Mouse (Mus musculus): ENCODE results near the gene Pde7b. TPM values are rescaled to one million over a fixed set of nuclear protein-coding genes. Genes with fewer than 3 reads are reported as not detected.

Pde7b gene
- polyA plus RNA-seq, 1 experiment = 25.4 TPM

GRCm38 (mm10) chr10:20408336-20408735, 316.5 kb downstream of the Pde7b start:
- no peak overlapping the region for H3K27ac ChIP-seq (ENCODE audit: insufficient read depth, low read length)
- H3K4me3 ChIP-seq (ENCODE audit: insufficient read depth, low read length) = no peak overlapping the region
- no peaks in the 10 kb centered on the region for H3K4me1 ChIP-seq (ENCODE audit: control insufficient read depth, insufficient read depth, low read length)
- TF ChIP-seq CTCF (IDR thresholded peaks at IDR 0.05; ENCODE audit: extremely low read depth, insufficient read depth, low read length) = no peak
- no peak for TF ChIP-seq POLR2A (IDR thresholded peaks at IDR 0.05; ENCODE audit: extremely low read depth, insufficient read depth, low read length)

- peak; percentile 89 for TF ChIP-seq CTCF (IDR thresholded peaks at IDR 0.05; ENCODE audit: extremely low read depth, insufficient read depth, low read length)
- no peak for TF ChIP-seq POLR2A (IDR thresholded peaks at IDR 0.05; ENCODE audit: extremely low read depth, insufficient read depth, low read length)
- Histone ChIP-seq H3K27ac (ENCODE audit: insufficient read depth, low read length) (no peak overlapping the region), H3K4me1 (ENCODE audit: control insufficient read depth, insufficient read depth, low read length) (no peaks in the 10 kb centered on the region), H3K4me3 (ENCODE audit: insufficient read depth, low read length) (no peak overlapping the region)
Observed at GRCm38 (mm10) chr10:20405471-20405870, 319.4 kb downstream of the Pde7b start.

GRCm38 (mm10) chr10:20402941-20403340, 321.9 kb downstream of the Pde7b start:
- no peak for TF ChIP-seq CTCF (IDR thresholded peaks at IDR 0.05; ENCODE audit: extremely low read depth, insufficient read depth, low read length)
- TF ChIP-seq POLR2A (IDR thresholded peaks at IDR 0.05; ENCODE audit: extremely low read depth, insufficient read depth, low read length) = no peak

GRCm38 (mm10) chr10:20400406-20400805, 324.5 kb downstream of the Pde7b start:
- H3K4me1 ChIP-seq (ENCODE audit: control insufficient read depth, insufficient read depth, low read length) = no peaks in the 10 kb centered on the region
- no peak overlapping the region for H3K4me3 ChIP-seq (ENCODE audit: insufficient read depth, low read length)
- TF ChIP-seq POLR2A (IDR thresholded peaks at IDR 0.05; ENCODE audit: extremely low read depth, insufficient read depth, low read length) (no peak), CTCF (IDR thresholded peaks at IDR 0.05; ENCODE audit: extremely low read depth, insufficient read depth, low read length) (no peak)
- H3K27ac ChIP-seq (ENCODE audit: insufficient read depth, low read length) = no peak overlapping the region

More at GRCm38 (mm10) chr10:20402941-20403340, 321.9 kb downstream of the Pde7b start:
- H3K4me1 ChIP-seq (ENCODE audit: control insufficient read depth, insufficient read depth, low read length) = no peaks in the 10 kb centered on the region
- H3K4me3 ChIP-seq (ENCODE audit: insufficient read depth, low read length) = no peak overlapping the region
- no peak overlapping the region for H3K27ac ChIP-seq (ENCODE audit: insufficient read depth, low read length)

- H3K27ac ChIP-seq (ENCODE audit: insufficient read depth, low read length) = no peak overlapping the region
- H3K4me1 ChIP-seq (ENCODE audit: control insufficient read depth, insufficient read depth, low read length) = no peaks in the 10 kb centered on the region
- TF ChIP-seq CTCF (IDR thresholded peaks at IDR 0.05; ENCODE audit: extremely low read depth, insufficient read depth, low read length) (no peak), POLR2A (IDR thresholded peaks at IDR 0.05; ENCODE audit: extremely low read depth, insufficient read depth, low read length) (no peak)
- no peak overlapping the region for H3K4me3 ChIP-seq (ENCODE audit: insufficient read depth, low read length)
Observed at GRCm38 (mm10) chr10:20398641-20399390, 326.1 kb downstream of the Pde7b start.

- no peak overlapping the region for H3K27ac ChIP-seq (ENCODE audit: insufficient read depth, low read length)
- no peak overlapping the region for H3K4me3 ChIP-seq (ENCODE audit: insufficient read depth, low read length)
- no peak for TF ChIP-seq POLR2A (IDR thresholded peaks at IDR 0.05; ENCODE audit: extremely low read depth, insufficient read depth, low read length)
- TF ChIP-seq CTCF (IDR thresholded peaks at IDR 0.05; ENCODE audit: extremely low read depth, insufficient read depth, low read length) = no peak
- H3K4me1 ChIP-seq (ENCODE audit: control insufficient read depth, insufficient read depth, low read length) = no peaks in the 10 kb centered on the region
Observed at GRCm38 (mm10) chr10:20398224-20398623, 326.7 kb downstream of the Pde7b start.

GRCm38 (mm10) chr10:20395778-20396177, 329.1 kb downstream of the Pde7b start:
- H3K4me1 ChIP-seq (ENCODE audit: control insufficient read depth, insufficient read depth, low read length) = no peaks in the 10 kb centered on the region
- H3K27ac ChIP-seq (ENCODE audit: insufficient read depth, low read length) = no peak overlapping the region
- no peak overlapping the region for H3K4me3 ChIP-seq (ENCODE audit: insufficient read depth, low read length)
- TF ChIP-seq CTCF (IDR thresholded peaks at IDR 0.05; ENCODE audit: extremely low read depth, insufficient read depth, low read length) = no peak
- no peak for TF ChIP-seq POLR2A (IDR thresholded peaks at IDR 0.05; ENCODE audit: extremely low read depth, insufficient read depth, low read length)

- no peaks in the 10 kb centered on the region for H3K4me1 ChIP-seq (ENCODE audit: control insufficient read depth, insufficient read depth, low read length)
- H3K4me3 ChIP-seq (ENCODE audit: insufficient read depth, low read length) = no peak overlapping the region
- TF ChIP-seq POLR2A (IDR thresholded peaks at IDR 0.05; ENCODE audit: extremely low read depth, insufficient read depth, low read length) = no peak
- no peak for TF ChIP-seq CTCF (IDR thresholded peaks at IDR 0.05; ENCODE audit: extremely low read depth, insufficient read depth, low read length)
- no peak overlapping the region for H3K27ac ChIP-seq (ENCODE audit: insufficient read depth, low read length)
Observed at GRCm38 (mm10) chr10:20394815-20395214, 330.1 kb downstream of the Pde7b start.

GRCm38 (mm10) chr10:20390568-20390967, 334.3 kb downstream of the Pde7b start:
- Histone ChIP-seq H3K27ac (ENCODE audit: insufficient read depth, low read length) (no peak overlapping the region), H3K4me3 (ENCODE audit: insufficient read depth, low read length) (no peak overlapping the region), H3K4me1 (ENCODE audit: control insufficient read depth, insufficient read depth, low read length) (no peaks in the 10 kb centered on the region)
- TF ChIP-seq CTCF (IDR thresholded peaks at IDR 0.05; ENCODE audit: extremely low read depth, insufficient read depth, low read length) (no peak), POLR2A (IDR thresholded peaks at IDR 0.05; ENCODE audit: extremely low read depth, insufficient read depth, low read length) (no peak)

- Histone ChIP-seq H3K4me1 (ENCODE audit: control insufficient read depth, insufficient read depth, low read length) (peaks cover 4% of the 10 kb centered on the region; the same call in 1 of the 2 replicates), H3K27ac (ENCODE audit: insufficient read depth, low read length) (no peak overlapping the region)
- TF ChIP-seq POLR2A (IDR thresholded peaks at IDR 0.05; ENCODE audit: extremely low read depth, insufficient read depth, low read length) (no peak), CTCF (IDR thresholded peaks at IDR 0.05; ENCODE audit: extremely low read depth, insufficient read depth, low read length) (no peak)
Observed at GRCm38 (mm10) chr10:20382807-20383419, 342.0 kb downstream of the Pde7b start.

More at GRCm38 (mm10) chr10:20382807-20383419, 342.0 kb downstream of the Pde7b start:
- H3K4me3 ChIP-seq (ENCODE audit: insufficient read depth, low read length) = no peak overlapping the region
